In genomic region chr10:25958762-25959753, GRCm38 (mm10) we compare ENCODE assay signal across 25 mouse cellular contexts.
DNase-seq lines count a peak whose midpoint lies in the region; ATAC-seq and TF ChIP-seq lines count a peak whose summit lies in the region.
"Had no signal": no experiment of that assay in that cellular context is flagged by ENCODE, and none has a peak within 500 bp of the region (broad histone marks: within the 10 kb centered on the region; RNA-seq: fewer than 3 reads in every experiment).

No protein-coding gene starts in this region.

- H3K9me3 ChIP-seq in ES-E14 (ENCODE audit: control insufficient read depth, insufficient read depth, low read depth, low read length): no peaks in the 10 kb centered on the region
- no peaks in the 10 kb centered on the region for H3K9me3 ChIP-seq in intestine, embryonic 16.5 days (ENCODE audit: control insufficient read depth, low read length)
- H3K9me3 ChIP-seq: forebrain, embryonic 10.5 days; forebrain, embryonic 13.5 days; heart, embryonic 10.5 days; heart, embryonic 13.5 days had no signal

- H3K27me3 ChIP-seq in intestine, embryonic 16.5 days (replicated peaks; ENCODE audit: control insufficient read depth, insufficient read depth, low read length): no peaks in the 10 kb centered on the region
- H3K27me3 ChIP-seq: heart, embryonic 13.5 days had no signal

- 0 out of 2 replicates have a peak overlapping the region, but pooled peaks have one; percentile 7 for H3K27ac ChIP-seq in ES-E14 (ENCODE audit: insufficient read depth, low read depth, low read length, poor library complexity, severe bottlenecking)
- no peak overlapping the region for H3K27ac ChIP-seq in intestine, embryonic 16.5 days (ENCODE audit: low read length)
- H3K27ac ChIP-seq: forebrain, embryonic 10.5 days; forebrain, embryonic 13.5 days; heart, adult 2 months; heart, embryonic 10.5 days; heart, embryonic 13.5 days; hindbrain, embryonic 14.5 days; hindbrain, postnatal 0 days had no signal

- H3K4me1 ChIP-seq in ES-E14 (ENCODE audit: control insufficient read depth in 2 of 2, insufficient read depth in 2 of 2, low read length in 2 of 2, poor library complexity in 1 of 2): peaks cover 2 to 4% of the 10 kb centered on the region in 2 experiments; a peak in 2 of 4 replicates
- no peaks in the 10 kb centered on the region for H3K4me1 ChIP-seq in intestine, embryonic 16.5 days (ENCODE audit: control insufficient read depth, insufficient read depth, low read length)
- H3K4me1 ChIP-seq: forebrain, embryonic 13.5 days; heart, embryonic 10.5 days; heart, embryonic 13.5 days had no signal

- 48% methylated on average over 3 of the region's 3 CpGs for WGBS in intestine, embryonic 16.5 days

- H3K4me3 ChIP-seq in ES-E14 (ENCODE audit: insufficient read depth in 1 of 2, low read depth in 1 of 2, low read length in 2 of 2, poor library complexity in 1 of 2, severe bottlenecking in 1 of 2): no peak overlapping the region
- no peak overlapping the region for H3K4me3 ChIP-seq in intestine, embryonic 16.5 days (ENCODE audit: low read length)
- H3K4me3 ChIP-seq: forebrain, embryonic 10.5 days; forebrain, embryonic 13.5 days; heart, adult 2 months; heart, embryonic 10.5 days; heart, embryonic 13.5 days had no signal

- no peak overlapping the region for H3K9ac ChIP-seq in ES-E14 (ENCODE audit: insufficient read depth, low read depth, low read length, poor library complexity, severe bottlenecking)
- no peak overlapping the region for H3K9ac ChIP-seq in intestine, embryonic 16.5 days (ENCODE audit: low read depth, low read length)
- H3K9ac ChIP-seq: forebrain, embryonic 13.5 days; heart, embryonic 13.5 days; hindbrain, embryonic 14.5 days had no signal

- ATAC-seq in intestine, embryonic 16.5 days: peak; percentile 87
- ATAC-seq: forebrain, embryonic 13.5 days; forebrain, embryonic 16.5 days; hindbrain, postnatal 0 days; inflammation-experienced regulatory T-cells, adult 6 months had no signal

- peak; percentile 23 to 30 for DNase-seq in adrenal gland, adult (ENCODE audit: inconsistent age in 2 of 2, low spot score in 1 of 2)
- DNase-seq in adrenal gland, postnatal 14 days: no peak
- DNase-seq in ES-E14 (ENCODE audit: low read depth, low spot score): peak; percentile 65
- peak; percentile 15 for DNase-seq in brain, adult 2 months (ENCODE audit: low read depth, low spot score)
- DNase-seq in kidney, postnatal 10 days: no peak
- no peak for DNase-seq in layer of hippocampus, adult 9-10 months (ENCODE audit: low spot score)
- no peak for DNase-seq in right cerebral cortex, postnatal 4 days
- DNase-seq: adrenal gland, postnatal 10 days; cerebellum, adult 18-20 months; cerebellum, adult 9-10 months; cerebellum, postnatal 14 days; gastrocnemius, postnatal 25 days; heart, adult 2 months; heart, postnatal 14 days; heart, postnatal 4 days; kidney, adult 18-20 months had no signal

- no peaks in the 10 kb centered on the region for H3K36me3 ChIP-seq in ES-E14 (ENCODE audit: control insufficient read depth, insufficient read depth, low read length, poor library complexity, severe bottlenecking)
- no peaks in the 10 kb centered on the region for H3K36me3 ChIP-seq in intestine, embryonic 16.5 days (ENCODE audit: control insufficient read depth, insufficient read depth, low read length)
- H3K36me3 ChIP-seq: forebrain, embryonic 10.5 days; heart, embryonic 10.5 days; heart, embryonic 13.5 days had no signal

- in situ Hi-C loops in ES-E14 (cut with MboI; ENCODE audit: low sequenced_read_pairs in 2 of 2, unreplicated experiment in 2 of 2): no loop called here

- 0 out of 2 replicates have a peak overlapping the region, but pooled peaks have one; percentile 17 for H3K4me2 ChIP-seq in intestine, embryonic 16.5 days (ENCODE audit: low read depth, low read length)
- H3K4me2 ChIP-seq: forebrain, embryonic 13.5 days; heart, embryonic 13.5 days; hindbrain, embryonic 14.5 days had no signal

TF ChIP-seq in ES-E14, 5 proteins besides CTCF, POLR2A, EP300 and RAD21:
- TF ChIP-seq MAFK (IDR thresholded peaks at IDR 0.05; ENCODE audit: insufficient read depth, low read depth, low read length): 0 out of 2 replicates have a peak, but pooled peaks have one; percentile 9
- TF ChIP-seq ZNF384 (IDR thresholded peaks at IDR 0.05; ENCODE audit: low read depth, low read length): no peak
- no peak for TF ChIP-seq ZC3H11A (IDR thresholded peaks at IDR 0.05; ENCODE audit: borderline replicate concordance, low read depth, low read length)
- TF ChIP-seq HCFC1 (IDR thresholded peaks at IDR 0.05; ENCODE audit: borderline replicate concordance, insufficient read depth, low read length): no peak

Comparison
In these comparisons a context has a peak if more than half of its experiments do, and no peak if none do; other contexts are left out.
1. DNase-seq: peak in adrenal gland, adult (2 of 2), ES-E14 (single experiment) and brain, adult 2 months (single experiment); none in adrenal gland, postnatal 14 days (single experiment), kidney, postnatal 10 days (single experiment), layer of hippocampus, adult 9-10 months (single experiment) and right cerebral cortex, postnatal 4 days (single experiment).